ENCODE assay signal across 23 mouse cellular contexts in genomic region chr3:150049876-150050830, GRCm38 (mm10).
A peak's percentile ranks its signal among the peaks of the same experiment; 100 is the strongest.
DNase-seq lines count a peak whose midpoint lies in the region; ATAC-seq lines count a peak whose summit lies in the region.
"Had no signal": no experiment of that assay in that cellular context is flagged by ENCODE, and none has a peak within 500 bp of the region (broad histone marks: within the 10 kb centered on the region; RNA-seq: fewer than 3 reads in every experiment).

No protein-coding gene starts in this region.

- H3K9ac ChIP-seq in neural tube, embryonic 13.5 days = no peak overlapping the region
- H3K9ac ChIP-seq in neural tube, embryonic 15.5 days (replicated peaks) = no peak overlapping the region
- no peak overlapping the region for H3K9ac ChIP-seq in embryonic facial prominence, embryonic 14.5 days (ENCODE audit: low read depth, low read length)
- H3K9ac ChIP-seq: forebrain, embryonic 15.5 days had no signal

- no peaks in the 10 kb centered on the region for H3K36me3 ChIP-seq in neural tube, embryonic 13.5 days
- no peaks in the 10 kb centered on the region for H3K36me3 ChIP-seq in neural tube, embryonic 15.5 days
- H3K36me3 ChIP-seq in embryonic facial prominence, embryonic 14.5 days (ENCODE audit: control insufficient read depth, insufficient read depth, low read length) = no peaks in the 10 kb centered on the region
- H3K36me3 ChIP-seq: forebrain, embryonic 15.5 days had no signal

- ATAC-seq in neural tube, embryonic 13.5 days (ENCODE audit: low read depth) = peak; percentile 77
- no peak; the same call in 1 of the 2 replicates for ATAC-seq in neural tube, embryonic 15.5 days (ENCODE audit: low FRiP score)
- ATAC-seq in embryonic facial prominence, embryonic 14.5 days (ENCODE audit: low read depth) = peak; percentile 92
- ATAC-seq: CD4-positive, CD25-positive, alpha-beta regulatory T cell, adult 4 months; forebrain, embryonic 15.5 days; inflammation-experienced regulatory T-cells, adult 6 months had no signal

- H3K9me3 ChIP-seq in neural tube, embryonic 13.5 days = no peaks in the 10 kb centered on the region
- no peaks in the 10 kb centered on the region for H3K9me3 ChIP-seq in neural tube, embryonic 15.5 days (replicated peaks)
- no peaks in the 10 kb centered on the region for H3K9me3 ChIP-seq in embryonic facial prominence, embryonic 14.5 days (ENCODE audit: control insufficient read depth, low read length)
- H3K9me3 ChIP-seq: forebrain, embryonic 15.5 days had no signal

- H3K4me2 ChIP-seq in neural tube, embryonic 13.5 days = no peak overlapping the region
- no peak overlapping the region for H3K4me2 ChIP-seq in neural tube, embryonic 15.5 days
- no peak overlapping the region for H3K4me2 ChIP-seq in embryonic facial prominence, embryonic 14.5 days (ENCODE audit: low read depth, low read length)
- H3K4me2 ChIP-seq: forebrain, embryonic 15.5 days; heart, embryonic 11.5 days; liver, embryonic 11.5 days had no signal

- H3K4me1 ChIP-seq in neural tube, embryonic 13.5 days (replicated peaks) = no peaks in the 10 kb centered on the region; the same call in 1 of the 2 replicates
- H3K4me1 ChIP-seq in neural tube, embryonic 15.5 days = no peaks in the 10 kb centered on the region
- H3K4me1 ChIP-seq in embryonic facial prominence, embryonic 14.5 days (ENCODE audit: control insufficient read depth, insufficient read depth, low read length) = no peaks in the 10 kb centered on the region
- H3K4me1 ChIP-seq: forebrain, embryonic 15.5 days had no signal

- H3K27me3 ChIP-seq in neural tube, embryonic 13.5 days = no peaks in the 10 kb centered on the region
- H3K27me3 ChIP-seq in neural tube, embryonic 15.5 days (replicated peaks) = no peaks in the 10 kb centered on the region
- no peaks in the 10 kb centered on the region for H3K27me3 ChIP-seq in embryonic facial prominence, embryonic 14.5 days (replicated peaks; ENCODE audit: control insufficient read depth, insufficient read depth, low read length)
- H3K27me3 ChIP-seq: forebrain, embryonic 15.5 days had no signal

- peak; percentile 10 for DNase-seq in heart, adult 11 months
- no peak for DNase-seq in heart, postnatal 36 days
- DNase-seq in embryonic facial prominence, embryonic 14.5 days (ENCODE audit: low spot score) = peak; percentile 40
- peak; percentile 77 for DNase-seq in retina, embryonic 14.5 days (ENCODE audit: low spot score)
- no peak for DNase-seq in gastrocnemius, adult 8-10 months (ENCODE audit: low spot score in 2 of 2)
- no peak for DNase-seq in cerebellum, postnatal 14 days
- DNase-seq: adrenal gland, postnatal 36 days; cerebellum, adult 18-20 months; heart, postnatal 10 days; kidney, adult 2 months; kidney, postnatal 25 days; lung, adult 18-20 months; lung, postnatal 14 days; right cerebral cortex, postnatal 4 days had no signal

- intact Hi-C loops in heart, postnatal 36 days (cut with DNase I) = no loop called here

- H3K4me3 ChIP-seq in neural tube, embryonic 13.5 days = no peak overlapping the region
- H3K4me3 ChIP-seq in neural tube, embryonic 15.5 days (replicated peaks) = no peak overlapping the region
- H3K4me3 ChIP-seq in embryonic facial prominence, embryonic 14.5 days (ENCODE audit: low read depth, low read length) = no peak overlapping the region
- H3K4me3 ChIP-seq: erythroblast, embryonic 14.5 days; forebrain, embryonic 15.5 days had no signal

- 55% methylated on average over 4 of the region's 4 CpGs for WGBS in neural tube, embryonic 13.5 days
- 48% methylated on average over 4 of the region's 4 CpGs for WGBS in neural tube, embryonic 15.5 days
- 26% methylated on average over 4 of the region's 4 CpGs for WGBS in embryonic facial prominence, embryonic 14.5 days

- H3K27ac ChIP-seq in neural tube, embryonic 13.5 days (replicated peaks) = no peak overlapping the region
- H3K27ac ChIP-seq in neural tube, embryonic 15.5 days (replicated peaks) = no peak overlapping the region
- no peak overlapping the region for H3K27ac ChIP-seq in embryonic facial prominence, embryonic 14.5 days (replicated peaks; ENCODE audit: low read depth, low read length)
- H3K27ac ChIP-seq: forebrain, embryonic 15.5 days; stomach, postnatal 0 days had no signal

Comparison
In these comparisons a context has a peak if more than half of its experiments do, and no peak if none do; other contexts are left out.
1. DNase-seq: peak in heart, adult 11 months (single experiment), embryonic facial prominence, embryonic 14.5 days (single experiment) and retina, embryonic 14.5 days (single experiment); none in heart, postnatal 36 days (0 of 2), gastrocnemius, adult 8-10 months (0 of 2) and cerebellum, postnatal 14 days (0 of 2).